Mouse (Mus musculus) ES-E14 (cell line): ENCODE measurements around the gene Acod1.

ENCODE experiments used
- HCFC1 ChIP-seq: IDR thresholded peaks from 2 replicates; pipeline ENCODE4 v1.6.1; 2012; ENCODE audit warnings: low read length, inconsistent platforms, borderline replicate concordance; ENCODE audit not compliant: insufficient read depth
- MAFK ChIP-seq: IDR thresholded peaks from 2 replicates; pipeline ENCODE4 v1.6.1; 2014; ENCODE audit warnings: mild to moderate bottlenecking, low read depth, low read length, inconsistent platforms; ENCODE audit not compliant: insufficient read depth

DNA sequence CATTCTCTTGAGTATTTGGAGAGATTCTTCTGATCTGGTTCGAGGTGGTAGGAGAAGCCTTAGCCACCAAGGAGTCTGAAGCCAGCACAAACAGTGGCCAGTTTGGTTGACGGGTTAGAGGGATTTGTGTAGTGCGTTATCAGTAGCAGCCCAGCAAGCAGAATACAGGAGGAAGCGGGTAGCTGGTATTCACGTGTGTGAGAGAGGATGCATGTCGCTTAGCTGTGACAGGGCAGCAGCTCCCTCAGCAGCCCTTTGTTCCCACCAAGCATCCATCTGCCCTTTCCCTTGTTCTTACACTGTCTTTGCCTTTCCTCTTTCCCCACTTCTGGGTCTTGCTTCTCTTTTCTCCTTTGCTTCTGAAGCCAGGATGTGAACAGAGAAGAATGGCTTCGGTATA lies 28.4 kb downstream of the Acod1 start:
- TF ChIP-seq HCFC1 (no peak), MAFK (no peak)
